Mouse (Mus musculus): Measurements from ENCODE around the gene Stk10.

- TF ChIP-seq CTCF (IDR thresholded peaks at IDR 0.05) (no peak), EP300 (IDR thresholded peaks at IDR 0.05; ENCODE audit: insufficient read depth, low read depth, low read length) (no peak)
Observed at GRCm38 (mm10) chr11:32582813-32583212, 49.7 kb downstream of the Stk10 start.

Data from heart, adult 2 months (tissue).